In the genomic region with DNA sequence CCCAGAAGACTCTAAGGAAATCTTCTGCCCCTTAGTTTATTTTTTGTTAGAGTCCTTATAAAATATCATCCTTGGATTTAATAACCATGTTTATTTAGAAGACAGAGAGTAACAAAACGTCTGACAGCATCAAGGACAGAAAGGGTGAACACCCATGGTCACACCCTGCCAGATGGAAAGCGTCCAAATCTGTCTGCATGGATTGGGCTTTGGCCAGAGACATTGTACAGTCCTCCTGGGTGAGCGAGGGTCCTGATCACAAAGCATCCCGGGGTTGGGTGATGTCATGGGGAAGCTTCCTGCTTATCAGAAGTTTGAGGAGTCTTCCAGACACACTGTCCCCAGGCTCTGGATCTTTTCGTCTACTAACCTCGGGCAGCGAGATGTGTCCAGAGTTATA, we compare ENCODE assay signal across 25 mouse cellular contexts. TPM values are rescaled to one million over a fixed set of nuclear protein-coding genes. Genes with fewer than 3 reads are reported as not detected.
DNase-seq lines count a peak whose midpoint lies in the region; ATAC-seq and TF ChIP-seq lines count a peak whose summit lies in the region.
"Had no signal": no experiment of that assay in that cellular context is flagged by ENCODE, and none has a peak within 500 bp of the region (broad histone marks: within the 10 kb centered on the region; RNA-seq: fewer than 3 reads in every experiment).

No protein-coding gene starts in this region.

- no peaks in the 10 kb centered on the region for H3K4me1 ChIP-seq in heart, adult 2 months (ENCODE audit: control insufficient read depth, insufficient read depth, low read length)
- H3K4me1 ChIP-seq in kidney, embryonic 15.5 days, result peaks cover 10% of the 10 kb centered on the region; the same call in 1 of the 2 replicates
- H3K4me1 ChIP-seq in ES-Bruce4 (ENCODE audit: control insufficient read depth, insufficient read depth, low read length), result peaks cover 7% of the 10 kb centered on the region
- H3K4me1 ChIP-seq in intestine, embryonic 16.5 days (ENCODE audit: control insufficient read depth, insufficient read depth, low read length), result peaks cover 11% of the 10 kb centered on the region; the same call in 1 of the 2 replicates

- ATAC-seq in kidney, embryonic 15.5 days (replicated peaks; ENCODE audit: low FRiP score), result no peak
- no peak for ATAC-seq in intestine, embryonic 16.5 days
- ATAC-seq: midbrain, embryonic 15.5 days had no signal

- H3K27ac ChIP-seq in heart, adult 2 months, result no peak overlapping the region
- H3K27ac ChIP-seq in kidney, embryonic 15.5 days, result no peak overlapping the region
- peak overlapping the region; percentile 41 for H3K27ac ChIP-seq in ES-Bruce4 (ENCODE audit: insufficient read depth, low read length)
- no peak overlapping the region for H3K27ac ChIP-seq in intestine, embryonic 16.5 days (ENCODE audit: low read length)
- H3K27ac ChIP-seq: forebrain, embryonic 12.5 days; left cerebral cortex, adult 2 months; midbrain, embryonic 15.5 days; neural tube, embryonic 15.5 days had no signal

- no peak for TF ChIP-seq EP300 in heart, adult 2 months (IDR thresholded peaks at IDR 0.05; ENCODE audit: insufficient read depth, low read depth, low read length)
- TF ChIP-seq EP300 in ES-Bruce4 (IDR thresholded peaks at IDR 0.05; ENCODE audit: insufficient read depth, low read depth, low read length), result no peak

- intact Hi-C loops in heart, postnatal 10 days (cut with DNase I), result no loop called here
- intact Hi-C loops in heart, adult 2 months (cut with DNase I), result no loop called here

- TF ChIP-seq POLR2A in heart, adult 2 months (IDR thresholded peaks at IDR 0.05; ENCODE audit: insufficient read depth, low read depth, low read length), result no peak
- no peak for TF ChIP-seq POLR2A in ES-Bruce4 (IDR thresholded peaks at IDR 0.05; ENCODE audit: insufficient read depth, low read length)

- H3K79me2 ChIP-seq in heart, adult 2 months (replicated peaks; ENCODE audit: control insufficient read depth, insufficient read depth, low read length), result no peaks in the 10 kb centered on the region

- 10% methylated on average over 7 of the region's 7 CpGs for WGBS in heart, adult 2 months
- 64% methylated on average over 7 of the region's 7 CpGs for whole genome bisulfite sequencing in kidney, embryonic 15.5 days
- 38% methylated on average over 7 of the region's 7 CpGs for WGBS in intestine, embryonic 16.5 days

- no peak overlapping the region for H3K4me3 ChIP-seq in heart, adult 2 months
- H3K4me3 ChIP-seq in kidney, embryonic 15.5 days (replicated peaks), result no peak overlapping the region
- H3K4me3 ChIP-seq in ES-Bruce4 (ENCODE audit: low read depth, low read length), result no peak overlapping the region
- no peak overlapping the region for H3K4me3 ChIP-seq in intestine, embryonic 16.5 days (ENCODE audit: low read length)
- H3K4me3 ChIP-seq: forebrain, embryonic 12.5 days; left cerebral cortex, adult 2 months; midbrain, embryonic 15.5 days; neural tube, embryonic 15.5 days had no signal

- TF ChIP-seq CTCF in heart, adult 2 months (IDR thresholded peaks at IDR 0.05), result no peak
- no peak for TF ChIP-seq CTCF in ES-Bruce4 (IDR thresholded peaks at IDR 0.05; ENCODE audit: low read depth, low read length)

- H3K27me3 ChIP-seq in heart, adult 2 months (ENCODE audit: control insufficient read depth, insufficient read depth, low read length), result no peaks in the 10 kb centered on the region
- H3K27me3 ChIP-seq in kidney, embryonic 15.5 days, result peaks cover 36% of the 10 kb centered on the region
- H3K27me3 ChIP-seq in ES-Bruce4 (ENCODE audit: control insufficient read depth, insufficient read depth, low read length, poor library complexity, severe bottlenecking), result no peaks in the 10 kb centered on the region
- H3K27me3 ChIP-seq in intestine, embryonic 16.5 days (replicated peaks; ENCODE audit: control insufficient read depth, insufficient read depth, low read length), result no peaks in the 10 kb centered on the region
- H3K27me3 ChIP-seq: midbrain, embryonic 15.5 days had no signal

- peak; percentile 36 for DNase-seq in adrenal gland, postnatal 14 days
- DNase-seq in adrenal gland, adult 8-10 months, result no peak
- DNase-seq in heart, postnatal 10 days, result peak; percentile 16 to 26
- no peak for DNase-seq in heart, adult 2 months
- peak; percentile 18 for DNase-seq in kidney, postnatal 10 days
- DNase-seq: cerebellum, adult 2 months; gastrocnemius, postnatal 10 days; layer of hippocampus, adult 9-11 months; lung, adult 2 months; spleen, adult 18-20 months; thymus, postnatal 25 days had no signal

- no peaks in the 10 kb centered on the region for H3K9me3 ChIP-seq in kidney, embryonic 15.5 days (replicated peaks)
- H3K9me3 ChIP-seq in ES-Bruce4 (replicated peaks; ENCODE audit: control insufficient read depth, insufficient read depth, low read length, poor library complexity, severe bottlenecking), result no peaks in the 10 kb centered on the region
- H3K9me3 ChIP-seq in intestine, embryonic 16.5 days (ENCODE audit: control insufficient read depth, low read length), result no peaks in the 10 kb centered on the region
- H3K9me3 ChIP-seq: forebrain, embryonic 12.5 days; midbrain, embryonic 15.5 days; neural tube, embryonic 15.5 days had no signal

- no peak overlapping the region for H3K4me2 ChIP-seq in kidney, embryonic 15.5 days
- H3K4me2 ChIP-seq in intestine, embryonic 16.5 days (ENCODE audit: low read depth, low read length), result no peak overlapping the region
- H3K4me2 ChIP-seq: forebrain, embryonic 12.5 days; liver, embryonic 11.5 days; midbrain, embryonic 15.5 days; neural tube, embryonic 15.5 days had no signal

- no peaks in the 10 kb centered on the region for H3K36me3 ChIP-seq in heart, adult 2 months (ENCODE audit: control insufficient read depth, insufficient read depth, low read length)
- no peaks in the 10 kb centered on the region for H3K36me3 ChIP-seq in kidney, embryonic 15.5 days
- H3K36me3 ChIP-seq in ES-Bruce4 (ENCODE audit: control insufficient read depth, insufficient read depth, low read length, poor library complexity, severe bottlenecking), result no peaks in the 10 kb centered on the region
- no peaks in the 10 kb centered on the region for H3K36me3 ChIP-seq in intestine, embryonic 16.5 days (ENCODE audit: control insufficient read depth, insufficient read depth, low read length)
- H3K36me3 ChIP-seq: forebrain, embryonic 12.5 days; midbrain, embryonic 15.5 days; neural tube, embryonic 15.5 days had no signal

- H3K9ac ChIP-seq in heart, adult 2 months (ENCODE audit: low read depth, low read length), result no peak overlapping the region
- no peak overlapping the region for H3K9ac ChIP-seq in kidney, embryonic 15.5 days
- H3K9ac ChIP-seq in ES-Bruce4 (ENCODE audit: low read depth, poor library complexity, severe bottlenecking), result peak overlapping the region; percentile 33; the same call in 1 of the 2 replicates
- no peak overlapping the region for H3K9ac ChIP-seq in intestine, embryonic 16.5 days (ENCODE audit: low read depth, low read length)
- H3K9ac ChIP-seq: forebrain, embryonic 12.5 days; midbrain, embryonic 15.5 days; neural tube, embryonic 15.5 days had no signal

RNA-seq across cellular contexts. Expression of gene Dppa3, which starts 39.7 kb away (rescaled TPM):
- total RNA-seq in adrenal gland, postnatal 14 days (2021), result not detected in 2 replicates
- total RNA-seq in adrenal gland, adult 8-10 months (2022), result not detected
- total RNA-seq in heart, postnatal 10 days (2021), result not detected
- total RNA-seq in heart, adult 2 months (2021), result not detected
- not detected in 2 replicates for polyA plus RNA-seq in heart, adult 2 months (2012; rRNA removed)
- polyA plus RNA-seq in kidney, embryonic 15.5 days (2015; fragmentation: Nextera tagmentation; extraction: Ambion mirVana), result not detected in 2 replicates
- polyA plus RNA-seq in ES-Bruce4 (2011; ENCODE audit: insufficient read depth, insufficient read length, low read depth, missing spikeins), result 203 and 217 TPM in 2 replicates
- not detected in 2 replicates for polyA plus RNA-seq in intestine, embryonic 16.5 days (2015; fragmentation: Nextera tagmentation; extraction: Ambion mirVana)
- total RNA-seq: adrenal gland, postnatal 36 days; gastrocnemius, postnatal 10 days; hematopoietic stem cell, adult 5-6 weeks; left cerebral cortex, adult 2 months; megakaryocyte, adult 5-6 weeks had no signal
- polyA plus RNA-seq: cerebellum, adult 2 months; cortical plate, adult 2 months; embryonic facial prominence, embryonic 11.5 days; forebrain, embryonic 12.5 days; limb, embryonic 11.5 days; liver, embryonic 11.5 days; lung, adult 2 months; midbrain, embryonic 15.5 days; neural tube, embryonic 15.5 days had no signal

RNA-seq across cellular contexts. Expression of gene Nanog, which starts 41.4 kb away (rescaled TPM):
- not detected in 2 replicates for total RNA-seq in adrenal gland, postnatal 14 days (2021)
- total RNA-seq in adrenal gland, adult 8-10 months (2022), result not detected
- not detected for total RNA-seq in heart, postnatal 10 days (2021)
- total RNA-seq in heart, adult 2 months (2021), result not detected
- not detected in 2 replicates for polyA plus RNA-seq in heart, adult 2 months (2012; rRNA removed)
- polyA plus RNA-seq in kidney, embryonic 15.5 days (2015; fragmentation: Nextera tagmentation; extraction: Ambion mirVana), result 0.14 TPM in 1 of 2 replicates, not detected in the other
- polyA plus RNA-seq in ES-Bruce4 (2011; ENCODE audit: insufficient read depth, insufficient read length, low read depth, missing spikeins), result 610 and 613 TPM in 2 replicates
- 0.06 and 0.18 TPM in 2 replicates for polyA plus RNA-seq in intestine, embryonic 16.5 days (2015; fragmentation: Nextera tagmentation; extraction: Ambion mirVana)
- total RNA-seq: adrenal gland, postnatal 36 days; gastrocnemius, postnatal 10 days; hematopoietic stem cell, adult 5-6 weeks; left cerebral cortex, adult 2 months; megakaryocyte, adult 5-6 weeks had no signal
- polyA plus RNA-seq: neural tube, embryonic 15.5 days had no signal

RNA-seq across cellular contexts. Expression of gene Gdf3, which starts 56.0 kb away (rescaled TPM):
- total RNA-seq in adrenal gland, postnatal 14 days (2021), result not detected in 2 replicates
- total RNA-seq in adrenal gland, adult 8-10 months (2022), result under 1 TPM; 0.14 to 0.48 (median 0.24) TPM
- not detected for total RNA-seq in heart, postnatal 10 days (2021)
- not detected for total RNA-seq in heart, adult 2 months (2021)
- polyA plus RNA-seq in heart, adult 2 months (2012; rRNA removed), result not detected in 2 replicates
- not detected in 2 replicates for polyA plus RNA-seq in kidney, embryonic 15.5 days (2015; fragmentation: Nextera tagmentation; extraction: Ambion mirVana)
- polyA plus RNA-seq in ES-Bruce4 (2011; ENCODE audit: insufficient read depth, insufficient read length, low read depth, missing spikeins), result 34.8 and 37.0 TPM in 2 replicates
- polyA plus RNA-seq in intestine, embryonic 16.5 days (2015; fragmentation: Nextera tagmentation; extraction: Ambion mirVana), result 0.06 and 0.13 TPM in 2 replicates
- total RNA-seq: adrenal gland, postnatal 36 days; gastrocnemius, postnatal 10 days; left cerebral cortex, adult 2 months had no signal
- polyA plus RNA-seq: cortical plate, adult 2 months; embryonic facial prominence, embryonic 11.5 days; forebrain, embryonic 12.5 days; lung, adult 2 months; midbrain, embryonic 15.5 days had no signal

Comparison
In these comparisons a context has a peak if more than half of its experiments do, and no peak if none do; other contexts are left out.
1. DNase-seq: peak in adrenal gland, postnatal 14 days (single experiment), heart, postnatal 10 days (2 of 2) and kidney, postnatal 10 days (single experiment); none in adrenal gland, adult 8-10 months (single experiment) and heart, adult 2 months (0 of 2).